Mouse (Mus musculus) megakaryocyte-erythroid progenitor cell, adult 5-6 weeks (primary cell): ENCODE measurements around the gene Kyat1. TPM values are rescaled to one million over a fixed set of nuclear protein-coding genes. Genes with fewer than 3 reads are reported as not detected.

ENCODE experiments used
- total RNA-seq, 2 experiments: library from RNA; stranded (forward) in 1 of 2; stranded (reverse) in 1 of 2; fragments of 200-1000, 215-1000 nt in 1 of 2; fragments of >200 nt in 1 of 2; fragmentation: Nextera tagmentation in 1 of 2; gene quantifications; 2 replicates each; pipeline ENCODE4 v1.2.3; 2014 to 2017

The Kyat1 gene
- total RNA-seq, 2 experiments from 2014 or later, result 15.9 to 16.1 TPM

Other genes starting within 250 kb of the Kyat1 start
- 5.2 and 8.1 TPM in 2 replicates for gene Sptan1, start 240.3 kb downstream of the Kyat1 start, total RNA-seq (2014; fragmentation: Nextera tagmentation)
- gene Sptan1, start 240.3 kb downstream of the Kyat1 start, total RNA-seq (2017), result 9.7 and 19.7 TPM in 2 replicates
- 18.8 and 31.6 TPM in 2 replicates for gene Wdr34, start 157.0 kb downstream of the Kyat1 start, total RNA-seq (2014; fragmentation: Nextera tagmentation)
- 8.5 and 14.7 TPM in 2 replicates for gene Wdr34, start 157.0 kb downstream of the Kyat1 start, total RNA-seq (2017)
- 403 and 560 TPM in 2 replicates for gene Set, start 148.5 kb downstream of the Kyat1 start, total RNA-seq (2014; fragmentation: Nextera tagmentation)
- gene Set, start 148.5 kb downstream of the Kyat1 start, total RNA-seq (2017), result 1,507 and 2,355 TPM in 2 replicates
- 6.9 and 11.7 TPM in 2 replicates for gene Pkn3, start 128.2 kb downstream of the Kyat1 start, total RNA-seq (2014; fragmentation: Nextera tagmentation)
- 2.4 and 3.9 TPM in 2 replicates for gene Pkn3, start 128.2 kb downstream of the Kyat1 start, total RNA-seq (2017)
- gene Zdhhc12, start 112.2 kb downstream of the Kyat1 start, total RNA-seq (2014; fragmentation: Nextera tagmentation), result 9.6 and 25.4 TPM in 2 replicates
- gene Zdhhc12, start 112.2 kb downstream of the Kyat1 start, total RNA-seq (2017), result 2.9 and 6.5 TPM in 2 replicates
- 33.7 and 37.8 TPM in 2 replicates for gene Zer1, start 81.3 kb downstream of the Kyat1 start, total RNA-seq (2014; fragmentation: Nextera tagmentation)
- gene Zer1, start 81.3 kb downstream of the Kyat1 start, total RNA-seq (2017), result 7.5 and 8.3 TPM in 2 replicates
- 39.9 and 48.0 TPM in 2 replicates for gene Tbc1d13, start 72.1 kb downstream of the Kyat1 start, total RNA-seq (2014; fragmentation: Nextera tagmentation)
- 22.5 and 36.4 TPM in 2 replicates for gene Tbc1d13, start 72.1 kb downstream of the Kyat1 start, total RNA-seq (2017)
- 20.8 and 22.3 TPM in 2 replicates for gene Endog, start 34.4 kb downstream of the Kyat1 start, total RNA-seq (2014; fragmentation: Nextera tagmentation)
- 1.3 and 6.3 TPM in 2 replicates for gene Endog, start 34.4 kb downstream of the Kyat1 start, total RNA-seq (2017)
- 43.4 and 53.4 TPM in 2 replicates for gene Spout1, start 27.4 kb downstream of the Kyat1 start, total RNA-seq (2014; fragmentation: Nextera tagmentation)
- gene Spout1, start 27.4 kb downstream of the Kyat1 start, total RNA-seq (2017), result 34.2 and 39.7 TPM in 2 replicates
- 14.4 and 14.9 TPM in 2 replicates for gene Lrrc8a, start 31.9 kb upstream of the Kyat1 start, total RNA-seq (2014; fragmentation: Nextera tagmentation)
- gene Lrrc8a, start 31.9 kb upstream of the Kyat1 start, total RNA-seq (2017), result 8.3 and 10.7 TPM in 2 replicates
- gene Gm28035, start 34.7 kb upstream of the Kyat1 start, total RNA-seq (2014; fragmentation: Nextera tagmentation), result 2.2 TPM in 1 of 2 replicates, not detected in the other
- gene Gm28035, start 34.7 kb upstream of the Kyat1 start, total RNA-seq (2017), result 0.09 TPM in 1 of 2 replicates, not detected in the other
- not detected in 2 replicates for gene Phyhd1, start 60.4 kb upstream of the Kyat1 start, total RNA-seq (2014; fragmentation: Nextera tagmentation)
- not detected in 2 replicates for gene Phyhd1, start 60.4 kb upstream of the Kyat1 start, total RNA-seq (2017)
- gene Gm28038, start 75.2 kb upstream of the Kyat1 start, total RNA-seq (2014; fragmentation: Nextera tagmentation), result 1.8 and 15.1 TPM in 2 replicates
- gene Gm28038, start 75.2 kb upstream of the Kyat1 start, total RNA-seq (2017), result not detected in 2 replicates
- 8.7 and 10.5 TPM in 2 replicates for gene Dolk, start 80.5 kb upstream of the Kyat1 start, total RNA-seq (2014; fragmentation: Nextera tagmentation)
- gene Dolk, start 80.5 kb upstream of the Kyat1 start, total RNA-seq (2017), result 11.1 and 11.2 TPM in 2 replicates
- gene Nup188, start 80.5 kb upstream of the Kyat1 start, total RNA-seq (2014; fragmentation: Nextera tagmentation), result 59.3 and 66.6 TPM in 2 replicates
- gene Nup188, start 80.5 kb upstream of the Kyat1 start, total RNA-seq (2017), result 25.8 and 29.8 TPM in 2 replicates
- gene Sh3glb2, start 153.5 kb upstream of the Kyat1 start, total RNA-seq (2014; fragmentation: Nextera tagmentation), result 47.0 and 48.4 TPM in 2 replicates
- 25.7 and 28.5 TPM in 2 replicates for gene Sh3glb2, start 153.5 kb upstream of the Kyat1 start, total RNA-seq (2017)
- gene Miga2, start 158.4 kb upstream of the Kyat1 start, total RNA-seq (2014; fragmentation: Nextera tagmentation), result 17.8 and 35.0 TPM in 2 replicates
- gene Miga2, start 158.4 kb upstream of the Kyat1 start, total RNA-seq (2017), result 8.0 and 11.4 TPM in 2 replicates
- gene Dolpp1, start 186.4 kb upstream of the Kyat1 start, total RNA-seq (2014; fragmentation: Nextera tagmentation), result 24.0 and 29.0 TPM in 2 replicates
- gene Dolpp1, start 186.4 kb upstream of the Kyat1 start, total RNA-seq (2017), result 16.3 and 19.7 TPM in 2 replicates
- gene Crat, start 210.0 kb upstream of the Kyat1 start, total RNA-seq (2014; fragmentation: Nextera tagmentation), result 24.3 and 29.2 TPM in 2 replicates
- 11.2 and 16.0 TPM in 2 replicates for gene Crat, start 210.0 kb upstream of the Kyat1 start, total RNA-seq (2017)
- 228 and 237 TPM in 2 replicates for gene Ptpa, start 210.2 kb upstream of the Kyat1 start, total RNA-seq (2014; fragmentation: Nextera tagmentation)
- gene Ptpa, start 210.2 kb upstream of the Kyat1 start, total RNA-seq (2017), result 74.1 and 93.5 TPM in 2 replicates